Mouse (Mus musculus) forebrain, embryonic 14.5 days (tissue): ENCODE data around the gene Fmo9. TPM values are rescaled to one million over a fixed set of nuclear protein-coding genes. Genes with fewer than 3 reads are reported as not detected.

Experiments
- ATAC-seq: fragments of 200-750 bp; cut with Nextera tagmentation; 2 replicates; pipeline ENCODE4 v1.8.0; 2017; ENCODE audit warnings: mild to moderate bottlenecking, moderate library complexity
- DNase-seq: peaks from one replicate; pipeline ENCODE4 v3.0.0-alpha.2; 2015; ENCODE audit warnings: low spot score
- H3K27ac ChIP-seq: fragments of 300-500 bp; sonication (generic); 2 replicates; pipeline ENCODE4 v1.5.1; 2014; ENCODE audit warnings: low read depth, mild to moderate bottlenecking, control low read depth, low read length, moderate library complexity
- H3K27me3 ChIP-seq: fragments of 300-500 bp; sonication (generic); replicated peaks from 2 replicates; pipeline ENCODE4 v1.6.1; 2014; ENCODE audit warnings: low read length, control low read depth, mixed read lengths; ENCODE audit not compliant: control insufficient read depth, insufficient read depth
- H3K36me3 ChIP-seq: fragments of 300-500 bp; sonication (generic); 2 replicates; pipeline ENCODE4 v1.6.1; 2014; ENCODE audit warnings: low read length, control low read depth; ENCODE audit not compliant: control insufficient read depth, insufficient read depth
- H3K4me1 ChIP-seq: fragments of 300-500 bp; sonication (generic); 2 replicates; pipeline ENCODE4 v1.6.1; 2014; ENCODE audit warnings: antibody characterized with exemption, low read length, control low read depth; ENCODE audit not compliant: control insufficient read depth, insufficient read depth
- H3K4me2 ChIP-seq: fragments of 300-500 bp; sonication (generic); 2 replicates; pipeline ENCODE4 v1.6.1; 2014; ENCODE audit warnings: mild to moderate bottlenecking, control low read depth, low read length
- H3K4me3 ChIP-seq: fragments of 300-500 bp; sonication (generic); 2 replicates; pipeline ENCODE4 v1.5.1; 2014; ENCODE audit warnings: low read depth, low read length, control low read depth
- H3K9ac ChIP-seq: fragments of 300-500 bp; sonication (generic); 2 replicates; pipeline ENCODE4 v1.6.1; 2014; ENCODE audit warnings: mild to moderate bottlenecking, low read length, control low read depth, moderate library complexity
- H3K9me3 ChIP-seq: fragments of 300-500 bp; sonication (generic); replicated peaks from 2 replicates; pipeline ENCODE4 v1.6.1; 2016; ENCODE audit warnings: low read length, control low read depth, mixed read lengths; ENCODE audit not compliant: control insufficient read depth
- WGBS: fragments of 180-500 bp; shearing (Covaris S2); extraction: QIAGEN DNeasy Blood & Tissue Kit; methylation state at CpG from one replicate; pipeline ENCODE4 v1.1.7; 2014; 5-methylcytosine and 5-hydroxymethylcytosine counted together
- polyA plus RNA-seq: library from polyadenylated mRNA; unstranded; fragments of >200 nt; fragmentation: Nextera tagmentation; extraction: Ambion mirVana; gene quantifications from 2 replicates; pipeline ENCODE4 v1.2.1, GENCODE M21; 2014

Gene Fmo9
- not detected in 2 replicates for polyA plus RNA-seq

DNA sequence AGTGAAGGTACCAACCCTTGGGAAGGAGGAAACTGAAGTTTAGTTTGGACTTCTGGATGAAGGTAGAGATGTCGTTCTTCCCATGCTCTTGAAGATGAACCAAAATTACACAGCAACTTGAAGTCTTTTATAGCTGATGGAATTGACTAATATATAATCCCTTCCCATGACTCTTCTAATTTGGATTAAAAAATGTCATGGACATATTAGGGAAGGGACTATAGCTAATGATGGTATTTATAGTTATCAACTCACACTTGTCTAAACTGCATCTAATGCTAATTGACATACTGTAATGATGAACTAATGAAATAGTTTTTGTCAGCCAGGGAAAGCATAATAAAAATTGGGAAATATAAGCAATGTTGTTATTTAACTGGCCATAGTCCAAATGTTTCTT, at the start of gene Fmo9:
TSS of gene Fmo9 (minus strand) at position 101 of the 400 bp plus-strand sequence.
- ATAC-seq (no peak), DNase-seq (no peak)
- Histone ChIP-seq H3K4me2 (no peak within 1 kb of the TSS), H3K27me3 (no peaks in the 10 kb centered on the region), H3K9me3 (no peaks in the 10 kb centered on the region), H3K4me3 (no peak within 1 kb of the TSS), H3K36me3 (no peaks in the 10 kb centered on the region), H3K9ac (no peak within 1 kb of the TSS), H3K4me1 (no peaks in the 10 kb centered on the region), H3K27ac (no peak within 1 kb of the TSS)
- WGBS, result 98% methylated on average over 1 of the region's 1 CpGs

DNA sequence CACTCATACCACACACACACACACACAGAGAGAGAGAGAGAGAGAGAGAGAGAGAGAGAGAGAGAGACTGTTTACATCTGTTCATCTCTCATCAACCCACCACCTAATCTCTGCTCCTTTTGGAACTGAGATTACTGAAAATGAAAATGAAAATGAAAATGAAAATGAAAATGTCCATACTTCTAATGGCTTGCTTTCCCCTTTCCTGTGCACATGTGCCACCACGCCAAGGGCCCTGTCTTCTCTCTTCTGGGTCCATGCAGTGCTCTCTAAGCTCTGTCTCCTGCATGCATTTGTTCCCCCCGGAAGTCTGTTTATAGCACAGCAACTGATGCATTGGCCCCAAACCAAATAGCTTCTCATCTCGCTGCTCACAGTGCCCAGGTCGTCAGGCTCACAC, 49.2 kb upstream of the Fmo9 start:
- H3K4me2 ChIP-seq, result no peak overlapping the region
- 83% methylated on average over 4 of the region's 4 CpGs for WGBS
- no peak for ATAC-seq
- H3K4me3 ChIP-seq, result no peak overlapping the region
- no peak overlapping the region for H3K27ac ChIP-seq
- no peaks in the 10 kb centered on the region for H3K9me3 ChIP-seq
- H3K4me1 ChIP-seq, result no peaks in the 10 kb centered on the region
- H3K9ac ChIP-seq, result no peak overlapping the region
- H3K27me3 ChIP-seq, result no peaks in the 10 kb centered on the region
- no peak for DNase-seq
- no peaks in the 10 kb centered on the region for H3K36me3 ChIP-seq

DNA sequence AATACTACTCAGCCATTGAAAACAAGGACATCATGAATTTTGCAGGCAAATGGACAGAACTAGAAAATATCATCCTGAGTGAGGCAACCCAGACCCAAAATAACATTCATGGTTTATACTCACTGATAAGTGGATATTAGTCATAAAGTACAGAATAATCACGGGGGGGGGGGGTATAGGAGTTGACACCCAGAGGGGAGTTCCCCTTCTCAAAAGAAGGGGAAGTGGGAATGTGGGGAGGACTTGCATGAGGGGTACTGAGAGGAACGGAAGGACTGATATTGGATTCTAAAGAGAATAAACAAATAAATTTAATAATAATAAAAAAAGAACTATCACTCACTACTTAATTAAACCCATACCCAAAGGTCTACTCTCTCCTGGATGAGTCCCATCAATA, 48.6 kb upstream of the Fmo9 start:
- no peaks in the 10 kb centered on the region for H3K36me3 ChIP-seq
- no peaks in the 10 kb centered on the region for H3K9me3 ChIP-seq
- H3K4me3 ChIP-seq, result no peak overlapping the region
- 70% methylated on average over 2 of the region's 2 CpGs for WGBS
- no peaks in the 10 kb centered on the region for H3K4me1 ChIP-seq
- H3K27ac ChIP-seq, result no peak overlapping the region
- no peak overlapping the region for H3K4me2 ChIP-seq
- no peak overlapping the region for H3K9ac ChIP-seq
- ATAC-seq (no peak), DNase-seq (no peak)
- H3K27me3 ChIP-seq, result no peaks in the 10 kb centered on the region

DNA sequence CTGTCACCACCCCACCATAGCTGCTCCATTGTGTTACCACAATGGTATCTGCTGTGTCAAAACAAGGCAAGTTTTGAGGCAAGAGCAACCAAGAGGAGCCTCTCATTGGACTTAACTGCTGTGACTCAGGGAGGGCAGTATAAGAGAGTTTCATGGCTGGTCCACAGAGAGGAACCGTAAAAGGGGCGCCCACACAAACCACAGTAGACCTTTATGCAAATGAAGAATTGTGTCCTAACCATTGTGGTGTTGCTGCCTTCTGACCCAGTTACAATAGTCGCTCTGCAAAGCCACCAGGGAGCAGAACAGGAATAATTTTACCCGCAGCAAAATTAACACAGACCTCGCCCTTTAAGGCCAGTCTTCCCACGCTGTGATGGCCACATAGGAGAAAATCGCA, 29.2 kb upstream of the Fmo9 start:
- Histone ChIP-seq H3K4me3 (no peak overlapping the region), H3K9me3 (no peaks in the 10 kb centered on the region), H3K36me3 (no peaks in the 10 kb centered on the region), H3K4me2 (no peak overlapping the region), H3K27ac (no peak overlapping the region), H3K4me1 (no peaks in the 10 kb centered on the region), H3K27me3 (no peaks in the 10 kb centered on the region), H3K9ac (no peak overlapping the region)
- no peak for ATAC-seq
- 94% methylated on average over 7 of the region's 7 CpGs for WGBS
- no peak for DNase-seq

DNA sequence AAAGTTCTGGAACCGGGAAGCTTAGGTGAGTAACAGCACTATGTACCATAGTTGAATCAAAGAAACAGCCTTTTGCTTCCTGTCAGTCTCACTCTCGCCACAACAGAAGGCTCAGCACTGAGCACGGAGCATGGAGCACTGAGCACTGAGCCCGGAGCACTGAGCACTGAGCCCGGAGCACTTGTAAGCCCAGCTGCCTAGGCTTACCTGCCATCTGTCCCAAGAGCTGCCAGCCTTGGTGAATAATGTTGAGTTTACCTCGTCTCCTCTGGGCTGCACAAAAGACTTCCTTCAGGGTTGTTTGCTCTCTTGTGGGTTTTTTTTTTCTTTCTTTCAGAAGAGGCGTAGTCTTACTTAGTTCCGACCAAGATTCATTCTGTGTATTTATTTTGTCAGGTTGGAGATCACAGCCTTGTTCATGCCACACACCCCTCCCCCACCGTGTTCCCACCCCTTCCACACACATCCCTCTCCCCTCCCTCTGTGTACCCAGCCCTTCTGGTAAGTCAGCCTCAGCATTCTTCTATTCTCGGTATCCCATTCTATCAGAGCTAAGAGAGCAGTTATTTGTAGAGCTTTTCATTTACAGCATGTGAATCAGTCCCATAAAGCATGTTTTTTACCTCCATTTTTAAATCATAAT, 20.7 kb upstream of the Fmo9 start:
- DNase-seq (no peak), ATAC-seq (no peak)
- H3K4me2 ChIP-seq, result no peak overlapping the region
- WGBS, result 64% methylated on average over 10 of the region's 10 CpGs
- no peaks in the 10 kb centered on the region for H3K27me3 ChIP-seq
- no peak overlapping the region for H3K4me3 ChIP-seq
- H3K36me3 ChIP-seq, result no peaks in the 10 kb centered on the region
- H3K9me3 ChIP-seq, result no peaks in the 10 kb centered on the region
- H3K27ac ChIP-seq, result no peak overlapping the region
- H3K4me1 ChIP-seq, result no peaks in the 10 kb centered on the region
- no peak overlapping the region for H3K9ac ChIP-seq

DNA sequence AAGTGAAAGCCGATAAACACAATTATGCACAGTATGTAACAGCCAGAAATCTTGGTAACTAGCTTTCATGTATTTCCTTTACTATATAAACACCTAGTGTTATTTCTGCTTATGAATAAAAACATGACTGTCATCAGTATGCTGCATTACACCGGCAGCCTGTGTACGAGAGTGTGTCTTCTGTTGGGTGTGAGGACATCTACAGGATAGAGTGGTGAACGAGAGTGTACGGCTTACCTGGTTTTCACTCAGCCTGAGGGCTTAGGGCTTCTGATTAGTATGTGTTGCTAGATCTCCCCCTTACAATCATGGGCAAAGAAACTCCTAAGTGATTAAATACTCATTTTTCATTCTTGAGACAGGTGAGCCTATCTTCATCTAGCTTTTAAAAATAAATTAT, 12.4 kb downstream of the Fmo9 start:
- Histone ChIP-seq H3K27ac (no peak overlapping the region), H3K4me1 (no peaks in the 10 kb centered on the region), H3K9ac (no peak overlapping the region), H3K4me2 (no peak overlapping the region), H3K9me3 (no peaks in the 10 kb centered on the region), H3K36me3 (no peaks in the 10 kb centered on the region), H3K27me3 (no peaks in the 10 kb centered on the region), H3K4me3 (no peak overlapping the region)
- 88% methylated on average over 5 of the region's 5 CpGs for WGBS
- no peak for ATAC-seq
- no peak for DNase-seq

DNA sequence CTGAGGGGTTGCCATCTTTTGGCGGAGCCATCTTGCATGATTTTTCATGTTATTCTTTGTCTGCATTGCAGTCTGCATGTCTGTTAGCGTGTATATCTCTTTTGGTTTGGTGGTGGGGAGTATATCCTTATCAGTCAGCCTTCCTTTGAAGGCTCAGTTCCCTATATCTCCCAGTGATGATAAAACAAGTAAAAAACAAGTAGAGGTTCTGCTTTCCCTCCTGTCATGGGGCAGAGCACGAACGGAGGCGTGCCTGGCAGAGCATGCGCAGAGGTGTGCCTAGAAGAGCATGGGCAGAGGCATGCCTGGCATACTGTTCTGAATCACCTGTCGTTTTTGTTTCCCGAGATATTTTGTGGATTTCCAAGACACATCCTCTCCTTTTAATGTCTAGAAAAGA, 20.8 kb downstream of the Fmo9 start:
- Histone ChIP-seq H3K4me2 (no peak overlapping the region), H3K27ac (no peak overlapping the region), H3K4me1 (no peaks in the 10 kb centered on the region), H3K9me3 (no peaks in the 10 kb centered on the region), H3K4me3 (no peak overlapping the region), H3K27me3 (no peaks in the 10 kb centered on the region), H3K36me3 (no peaks in the 10 kb centered on the region), H3K9ac (no peak overlapping the region)
- ATAC-seq (no peak), DNase-seq (no peak)
- WGBS, result 90% methylated on average over 8 of the region's 8 CpGs

DNA sequence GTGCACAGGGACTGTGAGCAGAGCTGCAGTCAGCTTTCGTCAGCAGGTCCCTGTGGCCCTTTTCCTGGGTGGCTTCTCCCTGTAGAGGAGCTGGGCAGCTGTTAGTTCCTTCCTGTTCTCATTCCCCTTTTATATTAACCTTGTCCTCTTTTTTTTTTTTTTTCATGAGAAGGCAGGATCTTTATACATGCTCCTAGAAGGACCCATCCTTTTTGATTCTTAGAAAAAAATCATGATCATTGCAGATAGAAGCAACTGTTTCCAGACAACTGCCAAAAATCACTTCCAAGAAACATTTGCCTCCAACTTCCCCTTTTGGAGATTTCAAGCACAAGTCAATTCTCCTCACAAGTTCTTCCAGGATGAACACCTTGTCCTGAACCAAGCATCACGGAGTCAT, 34.1 kb downstream of the Fmo9 start, which contains the start of gene Gm4847:
TSS of gene Gm4847 (minus strand) at position 101 of the 400 bp plus-strand sequence.
- no peaks in the 10 kb centered on the region for H3K4me1 ChIP-seq
- no peaks in the 10 kb centered on the region for H3K9me3 ChIP-seq
- H3K4me3 ChIP-seq, result no peak within 1 kb of the TSS
- no peak for DNase-seq
- no peaks in the 10 kb centered on the region for H3K36me3 ChIP-seq
- H3K27ac ChIP-seq, result no peak within 1 kb of the TSS
- H3K27me3 ChIP-seq, result no peaks in the 10 kb centered on the region
- no peak within 1 kb of the TSS for H3K9ac ChIP-seq
- no peak within 1 kb of the TSS for H3K4me2 ChIP-seq
- ATAC-seq, result no peak
- 96% methylated on average over 2 of the region's 2 CpGs for WGBS
